Mouse (Mus musculus) liver, adult 2 months (tissue): ENCODE measurements around the gene Ttll11. TPM values are rescaled to one million over a fixed set of nuclear protein-coding genes. Genes with fewer than 3 reads are reported as not detected.

Experiments
- DNase-seq: peaks from one replicate; pipeline ENCODE4 v3.0.0-alpha.2; 2011; ENCODE audit warnings: low read depth, low spot score; ENCODE audit errors: extremely low read depth
- H3K27ac ChIP-seq: fragments of 200-500 bp; replicated peaks from 2 replicates; pipeline ENCODE4 v1.5.1; 2012; ENCODE audit warnings: low read depth, mild to moderate bottlenecking, control low read depth, inconsistent platforms, low read length; ENCODE audit not compliant: insufficient read depth
- H3K27me3 ChIP-seq: fragments of 200-500 bp; 2 replicates; pipeline ENCODE4 v1.6.1; 2012; ENCODE audit warnings: mild to moderate bottlenecking, moderate library complexity, low read length, inconsistent platforms; ENCODE audit not compliant: control insufficient read depth, insufficient read depth
- H3K36me3 ChIP-seq: fragments of 200-500 bp; 2 replicates; pipeline ENCODE4 v1.6.1; 2012; ENCODE audit warnings: low read length, inconsistent platforms; ENCODE audit not compliant: control insufficient read depth, insufficient read depth
- H3K4me1 ChIP-seq: fragments of 200-500 bp; 2 replicates; pipeline ENCODE4 v1.6.1; 2011; ENCODE audit warnings: low read length; ENCODE audit not compliant: control insufficient read depth, insufficient read depth
- H3K4me3 ChIP-seq: fragments of 200-500 bp; 2 replicates; pipeline ENCODE4 v1.5.1; 2011; ENCODE audit warnings: low read depth, mild to moderate bottlenecking, control low read depth, low read length, moderate library complexity; ENCODE audit not compliant: insufficient read depth
- H3K79me2 ChIP-seq: fragments of 200-500 bp; 2 replicates; pipeline ENCODE4 v1.6.1; 2012; ENCODE audit warnings: inconsistent platforms, mild to moderate bottlenecking, low read length, moderate library complexity; ENCODE audit not compliant: control insufficient read depth, insufficient read depth
- H3K9ac ChIP-seq: fragments of 200-500 bp; 2 replicates; pipeline ENCODE4 v1.6.1; 2012; ENCODE audit warnings: low read depth, mild to moderate bottlenecking, control low read depth, inconsistent platforms, low read length
- CTCF ChIP-seq: fragments of 200-500 bp; IDR thresholded peaks from 2 replicates; pipeline ENCODE4 v1.5.1; 2011; ENCODE audit warnings: low read depth, low read length, control low read depth
- POLR2A ChIP-seq: fragments of 200-500 bp; IDR thresholded peaks from 2 replicates; pipeline ENCODE4 v1.6.1; 2011; ENCODE audit warnings: low read length, control low read depth; ENCODE audit not compliant: insufficient read depth; ENCODE audit errors: extremely low read depth
- WGBS: fragments of 180-500 bp; shearing (Covaris S2); methylation state at CpG from one replicate; pipeline ENCODE4 v1.1.7; 2018; 5-methylcytosine and 5-hydroxymethylcytosine counted together
- polyA plus RNA-seq: library from polyadenylated mRNA; depleted of rRNA; stranded (reverse); fragments of >200 nt; gene quantifications from 2 replicates; pipeline ENCODE4 v1.2.3, GENCODE M21; 2012
- total RNA-seq: library from RNA; depleted of rRNA; stranded (reverse); fragments of >200 nt; gene quantifications from 2 replicates; pipeline ENCODE4 v1.2.3, GENCODE M21; 2014

Gene Ttll11
- total and polyA plus RNA-seq, 2 experiments: 0.09 to 0.55 TPM

DNA sequence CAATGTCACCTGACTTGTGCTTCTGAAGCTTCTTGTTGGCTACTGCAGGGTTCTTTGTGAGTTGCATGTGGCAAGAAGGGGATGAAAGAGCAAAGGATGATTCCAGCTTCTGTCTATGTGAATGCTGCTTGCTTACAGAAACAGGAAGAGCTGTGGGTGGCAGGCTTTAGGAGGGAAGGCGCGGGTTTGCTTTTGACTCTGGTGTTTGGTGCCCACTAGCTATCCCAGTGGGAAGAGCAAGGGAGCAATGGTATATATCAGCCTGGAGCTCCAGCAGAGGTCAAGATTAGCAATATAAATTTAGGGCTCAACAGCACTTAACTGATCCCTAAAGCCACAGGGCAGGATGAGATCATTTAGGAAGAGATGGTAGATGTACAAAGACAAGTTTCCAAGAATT is 82.6 kb downstream of the Ttll11 start:
- Histone ChIP-seq H3K36me3 (no peaks in the 10 kb centered on the region), H3K27me3 (no peaks in the 10 kb centered on the region), H3K79me2 (no peaks in the 10 kb centered on the region), H3K27ac (no peak overlapping the region), H3K4me3 (no peak overlapping the region), H3K4me1 (no peaks in the 10 kb centered on the region), H3K9ac (no peak overlapping the region)
- WGBS: 84% methylated on average over 2 of the region's 2 CpGs
- DNase-seq: no peak
- TF ChIP-seq POLR2A (no peak), CTCF (no peak)

DNA sequence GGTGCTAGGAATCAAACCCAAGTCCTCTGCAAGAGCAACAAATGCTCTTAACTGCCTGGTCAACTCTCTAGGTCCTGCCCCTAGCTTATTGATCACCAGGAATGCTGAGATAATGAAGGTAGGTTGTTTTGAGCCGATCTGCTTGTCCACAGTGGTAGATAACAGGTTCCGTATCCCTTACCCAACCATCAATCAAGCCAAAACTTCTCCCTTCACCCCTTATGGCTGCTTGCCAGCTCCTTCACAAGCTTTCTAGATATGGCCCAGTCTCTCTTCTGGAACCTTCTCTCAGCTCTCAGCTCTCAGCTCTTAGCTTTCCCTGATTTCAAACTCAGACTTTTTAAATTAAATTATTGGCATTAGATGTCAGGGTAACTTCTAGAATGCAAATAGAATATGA is 85.2 kb downstream of the Ttll11 start:
- Histone ChIP-seq H3K36me3 (no peaks in the 10 kb centered on the region), H3K27ac (no peak overlapping the region), H3K27me3 (no peaks in the 10 kb centered on the region), H3K79me2 (no peaks in the 10 kb centered on the region), H3K4me1 (no peaks in the 10 kb centered on the region), H3K4me3 (no peak overlapping the region), H3K9ac (no peak overlapping the region)
- TF ChIP-seq POLR2A (no peak), CTCF (no peak)
- DNase-seq: no peak
- 53% methylated on average over 2 of the region's 2 CpGs for WGBS

DNA sequence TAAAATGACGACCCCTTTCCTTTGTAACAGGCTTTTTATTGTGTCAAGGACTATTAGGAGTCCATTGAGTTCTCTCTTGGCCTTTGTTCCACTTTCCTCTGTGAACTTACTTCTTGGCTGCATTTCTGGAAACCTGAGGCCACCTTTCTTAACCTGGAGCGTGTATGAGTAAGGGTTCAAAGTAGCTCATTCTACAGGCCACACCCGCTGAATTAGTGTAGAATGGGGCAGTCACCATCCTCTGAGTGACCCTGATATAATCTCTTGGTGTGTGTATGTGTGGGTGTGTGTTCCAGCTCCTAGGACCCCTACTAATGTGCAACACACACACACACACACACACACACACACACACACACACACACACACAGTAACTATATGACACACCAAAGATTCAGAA is 89.1 kb downstream of the Ttll11 start:
- H3K9ac ChIP-seq: no peak overlapping the region
- no peaks in the 10 kb centered on the region for H3K36me3 ChIP-seq
- H3K27me3 ChIP-seq: no peaks in the 10 kb centered on the region
- TF ChIP-seq CTCF: no peak
- no peak for TF ChIP-seq POLR2A
- H3K27ac ChIP-seq: no peak overlapping the region
- no peaks in the 10 kb centered on the region; the same call in 1 of the 2 replicates for H3K4me1 ChIP-seq
- no peaks in the 10 kb centered on the region for H3K79me2 ChIP-seq
- no peak overlapping the region for H3K4me3 ChIP-seq
- 89% methylated on average over 3 of the region's 3 CpGs for WGBS
- no peak for DNase-seq

DNA sequence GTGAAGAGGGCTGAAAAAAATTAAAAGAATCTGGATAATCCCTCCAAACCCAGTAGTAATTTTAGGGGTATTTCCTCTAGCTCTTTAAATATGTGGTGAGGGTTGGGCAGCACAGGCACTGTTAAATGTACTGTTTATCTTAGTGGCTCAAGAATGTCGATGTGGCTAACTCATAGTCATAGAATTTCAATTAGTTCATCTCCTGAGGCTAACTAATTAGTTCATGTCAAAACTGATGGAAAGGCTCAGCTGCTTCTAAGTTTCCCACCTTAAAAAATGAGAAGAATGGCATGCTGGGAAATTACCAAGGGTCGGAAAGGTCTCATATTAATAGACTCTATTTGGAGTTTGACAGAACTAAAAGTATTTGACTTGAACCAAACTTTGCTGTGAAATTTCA is 89.9 kb downstream of the Ttll11 start:
- DNase-seq: no peak
- Histone ChIP-seq H3K9ac (no peak overlapping the region), H3K4me3 (no peak overlapping the region), H3K27me3 (no peaks in the 10 kb centered on the region), H3K36me3 (no peaks in the 10 kb centered on the region), H3K4me1 (no peaks in the 10 kb centered on the region; the same call in 1 of the 2 replicates), H3K27ac (no peak overlapping the region), H3K79me2 (no peaks in the 10 kb centered on the region)
- no peak for TF ChIP-seq POLR2A
- TF ChIP-seq CTCF: no peak
- 71% methylated on average over 2 of the region's 2 CpGs for WGBS

DNA sequence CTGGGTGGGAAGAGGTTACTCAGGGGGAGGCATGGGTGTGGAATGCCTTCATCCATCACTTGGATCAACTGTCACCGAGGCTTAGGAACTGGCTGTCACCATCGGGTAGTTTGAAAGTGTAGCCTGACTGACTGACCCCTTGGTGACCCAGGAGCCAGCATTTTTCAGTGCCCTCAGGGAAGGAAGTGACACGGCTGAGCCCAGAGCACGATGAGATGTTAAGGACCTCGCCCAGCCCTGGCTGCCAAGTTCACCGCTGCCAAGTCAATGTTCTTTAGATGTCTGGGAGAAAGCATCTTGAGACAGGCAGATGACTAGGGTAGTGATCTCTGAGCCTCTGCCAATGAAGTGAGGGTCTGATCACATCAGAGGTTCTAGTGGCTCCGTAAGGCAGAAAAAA is 95.4 kb downstream of the Ttll11 start:
- no peak for DNase-seq
- no peaks in the 10 kb centered on the region for H3K79me2 ChIP-seq
- 51% methylated on average over 7 of the region's 7 CpGs for WGBS
- no peak overlapping the region for H3K27ac ChIP-seq
- H3K27me3 ChIP-seq: no peaks in the 10 kb centered on the region
- H3K4me1 ChIP-seq: no peaks in the 10 kb centered on the region; the same call in none of the 2 replicates
- H3K9ac ChIP-seq: no peak overlapping the region
- TF ChIP-seq CTCF (no peak), POLR2A (no peak)
- no peak overlapping the region for H3K4me3 ChIP-seq
- no peaks in the 10 kb centered on the region for H3K36me3 ChIP-seq

DNA sequence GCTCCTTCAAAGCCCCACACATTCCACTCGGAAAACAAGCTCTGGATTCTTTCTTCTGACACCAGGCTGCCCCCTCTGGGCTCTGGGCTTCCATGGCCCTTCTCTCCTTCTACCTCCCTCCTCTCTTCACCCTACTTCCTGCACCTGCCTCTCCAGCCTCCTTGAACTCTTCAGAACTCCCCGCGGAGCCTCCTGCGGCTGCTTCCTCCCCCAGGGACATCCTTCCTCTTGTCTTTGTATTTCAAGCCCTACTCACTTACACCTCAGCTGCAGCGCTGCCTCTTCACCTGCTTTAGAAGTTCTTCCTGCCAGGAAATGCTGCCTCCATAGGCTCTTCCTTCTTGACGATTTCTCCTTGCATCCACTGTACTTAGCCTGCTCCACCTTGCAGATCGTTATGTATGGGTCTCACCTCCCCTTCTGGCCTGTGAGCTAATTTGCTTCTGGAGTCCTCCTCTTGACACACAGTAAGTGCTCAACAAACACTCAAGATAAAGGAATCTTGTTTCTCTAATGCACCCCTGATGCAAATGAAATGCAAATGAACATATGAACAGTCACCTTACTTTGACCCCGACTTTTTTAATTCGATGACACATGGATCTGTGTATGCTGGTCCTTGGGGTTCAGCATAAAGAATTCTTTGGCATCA is 97.3 kb downstream of the Ttll11 start:
- DNase-seq: no peak
- Histone ChIP-seq H3K27ac (no peak overlapping the region), H3K4me1 (no peaks in the 10 kb centered on the region; the same call in none of the 2 replicates), H3K36me3 (no peaks in the 10 kb centered on the region), H3K9ac (no peak overlapping the region), H3K4me3 (no peak overlapping the region), H3K79me2 (no peaks in the 10 kb centered on the region), H3K27me3 (no peaks in the 10 kb centered on the region)
- WGBS: 43% methylated on average over 9 of the region's 9 CpGs
- TF ChIP-seq POLR2A (no peak), CTCF (no peak)
